Mouse (Mus musculus) ES-Bruce4 (cell line): ENCODE results near the gene Zfp981.
"Not testable (repeated sequence)": the region's sequence is repeated elsewhere in the genome, so short reads cannot be mapped to it uniquely, and the experiment has no call there.

Experiments
- CTCF ChIP-seq: IDR thresholded peaks from one replicate; pipeline ENCODE4 v1.8.1; 2011; ENCODE audit warnings: low read depth, low read length
- POLR2A ChIP-seq: IDR thresholded peaks from one replicate; pipeline ENCODE4 v1.8.1; 2011; ENCODE audit warnings: low read length; ENCODE audit not compliant: insufficient read depth

- TF ChIP-seq CTCF, POLR2A: not testable (repeated sequence)
These were observed 4.0 kb upstream of the Zfp981 start for GRCm38 (mm10) chr4:146497695-146498275.
